Mouse (Mus musculus) heart, adult 10 weeks (tissue): ENCODE data around the gene Scgn. TPM values are rescaled to one million over a fixed set of nuclear protein-coding genes. Genes with fewer than 3 reads are reported as not detected.

Experiments used
- polyA plus RNA-seq: library from polyadenylated mRNA; stranded (reverse); fragments of 350-450 nt; fragmentation: Illumina TruSeq; extraction: RNeasy Lipid Tissue Mini Kit (QIAGEN cat#74804); gene quantifications from one replicate; pipeline ENCODE4 v1.2.3, GENCODE M21; 2014; ENCODE audit warnings: low read depth, low replicate concordance

The Scgn gene
- not detected for polyA plus RNA-seq

DNA sequence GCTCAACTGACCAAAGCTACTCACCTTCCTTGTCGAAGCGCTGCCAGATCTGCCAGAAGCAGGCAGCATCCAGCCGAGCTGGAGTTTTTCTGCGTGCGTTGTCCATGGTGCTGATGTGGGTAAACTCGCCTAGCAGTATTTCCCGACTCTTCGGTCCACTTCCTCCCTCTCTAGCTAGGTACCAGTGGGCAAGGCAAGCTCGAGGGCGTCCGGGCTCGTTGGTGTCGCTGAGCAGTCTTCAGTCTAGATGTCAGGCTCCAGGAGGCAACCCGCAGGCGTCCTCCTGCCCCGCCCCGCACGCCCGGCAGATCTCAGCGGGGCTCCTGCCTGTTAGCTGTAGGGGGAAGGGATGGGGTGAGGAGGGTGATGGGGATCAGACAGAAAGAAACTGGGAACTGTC is at the start of gene Scgn:
Scgn (minus strand) TSS at position 287 of the 400 bp plus-strand sequence.

DNA sequence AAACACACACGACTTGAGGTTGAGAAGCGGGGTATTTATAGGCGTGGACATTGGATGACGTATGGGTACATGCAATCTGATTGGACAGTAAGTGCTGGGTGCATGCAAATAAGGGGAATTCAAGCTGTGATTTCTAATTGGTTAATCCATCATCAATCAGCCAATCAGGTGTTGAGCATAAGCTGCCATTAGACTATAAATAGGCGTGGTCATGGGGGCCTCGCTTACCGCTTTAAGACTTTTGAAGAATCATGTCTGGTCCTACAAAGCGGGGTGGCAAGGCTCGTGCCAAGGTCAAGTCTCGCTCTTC is 56.8 kb downstream of the Scgn start, which contains the start of gene Hist1h2aa:
Hist1h2aa (plus strand) TSS at position 252 of the 310 bp plus-strand sequence.

DNA sequence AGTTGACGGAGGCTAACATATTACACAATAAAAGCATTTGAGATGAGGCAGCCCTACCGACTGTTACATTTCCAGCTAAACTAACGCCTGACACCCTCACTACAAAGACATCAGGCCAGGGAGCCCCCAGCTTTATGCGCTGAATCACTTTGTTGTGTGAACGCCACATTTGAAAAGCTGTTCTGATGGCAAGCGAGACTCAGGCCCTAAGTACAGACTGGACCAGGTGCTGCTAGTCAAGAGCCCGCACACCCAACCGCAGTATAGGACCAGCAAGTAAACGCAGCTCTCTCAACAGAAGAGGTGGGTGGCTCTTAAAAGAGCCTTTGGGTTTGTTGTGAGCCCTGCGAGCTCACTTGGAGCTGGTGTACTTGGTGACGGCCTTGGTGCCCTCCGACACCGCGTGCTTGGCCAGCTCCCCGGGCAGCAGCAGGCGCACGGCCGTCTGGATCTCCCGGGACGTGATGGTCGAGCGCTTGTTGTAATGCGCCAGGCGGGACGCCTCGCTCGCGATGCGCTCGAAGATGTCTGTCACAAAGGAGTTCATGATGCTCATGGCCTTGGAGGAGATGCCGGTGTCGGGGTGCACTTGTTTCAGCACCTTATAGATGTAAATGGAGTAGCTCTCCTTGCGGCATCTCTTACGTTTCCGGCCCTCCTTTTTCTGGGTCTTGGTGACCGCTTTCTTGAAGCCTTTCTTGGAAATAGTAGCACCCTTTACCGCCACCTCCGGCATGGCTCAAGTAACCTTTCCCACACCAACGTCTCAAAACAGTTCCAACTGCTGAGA is 57.4 kb downstream of the Scgn start, which contains the start of gene Hist1h2ba:
Hist1h2ba (minus strand) TSS at position 736 of the 790 bp plus-strand sequence.

DNA sequence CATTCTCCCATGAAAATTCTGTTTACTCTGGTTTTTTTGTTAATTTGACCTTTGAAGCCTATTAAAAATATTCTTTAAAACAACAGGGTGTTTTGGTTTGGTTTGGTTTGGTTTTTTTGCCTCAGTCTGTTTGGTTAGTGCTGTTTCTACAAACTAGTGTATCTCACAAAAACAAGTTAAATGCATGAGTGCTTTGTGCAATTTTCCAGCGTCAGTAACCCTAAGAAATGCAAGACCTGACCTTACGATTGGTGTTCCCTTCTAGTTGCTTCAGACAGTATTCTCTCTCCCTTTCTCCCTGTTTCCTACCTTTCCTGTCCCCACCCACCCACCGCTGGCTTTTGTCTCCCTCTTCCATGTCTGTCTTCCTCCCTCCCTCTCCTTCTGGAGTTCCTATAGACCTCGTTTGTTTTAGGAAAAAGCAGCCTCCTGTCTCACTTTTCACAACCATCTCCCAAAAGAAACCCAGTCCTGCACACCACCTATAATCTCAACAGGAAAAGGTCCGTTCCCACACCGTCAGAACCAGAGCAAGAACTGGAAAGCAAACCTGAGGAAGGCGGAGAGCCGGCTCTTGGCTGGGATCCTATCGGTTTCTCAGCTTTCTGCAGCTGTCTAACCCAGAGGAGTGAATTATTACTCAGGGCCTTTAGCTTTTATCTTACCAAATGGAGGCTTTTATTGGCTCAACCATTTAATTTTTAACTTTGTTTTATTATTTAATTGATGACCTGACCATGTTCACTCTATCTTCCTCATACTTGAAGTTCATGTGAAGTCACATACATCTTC is 76.4 kb downstream of the Scgn start, which contains the start of gene Slc17a4:
Slc17a4 (minus strand) TSS at position 634 of the 792 bp plus-strand sequence.

Other genes with a start within 250 kb of the Scgn start
- not detected for gene Hist1h3c, start 245.6 kb downstream of the Scgn start, polyA plus RNA-seq
- gene Hist1h2bb, start 244.5 kb downstream of the Scgn start, polyA plus RNA-seq: not detected
- not detected for gene Hist1h2ab, start 240.1 kb downstream of the Scgn start, polyA plus RNA-seq
- not detected for gene Hist1h3b, start 238.9 kb downstream of the Scgn start, polyA plus RNA-seq
- not detected for gene Hist1h4b, start 234.2 kb downstream of the Scgn start, polyA plus RNA-seq
- not detected for gene Hist1h4a, start 230.0 kb downstream of the Scgn start, polyA plus RNA-seq
- not detected for gene Hist1h3a, start 228.8 kb downstream of the Scgn start, polyA plus RNA-seq
- gene Hist1h1a, start 227.5 kb downstream of the Scgn start, polyA plus RNA-seq: not detected
- 0.31 TPM for gene Trim38, start 221.3 kb downstream of the Scgn start, polyA plus RNA-seq
- not detected for gene Slc17a2, start 184.2 kb downstream of the Scgn start, polyA plus RNA-seq
- gene Slc17a3, start 151.8 kb downstream of the Scgn start, polyA plus RNA-seq: 0.34 TPM
- gene Slc17a1, start 123.5 kb downstream of the Scgn start, polyA plus RNA-seq: not detected
- gene Slc17a4, start 76.2 kb downstream of the Scgn start, polyA plus RNA-seq: not detected
- gene Hist1h2ba, start 57.1 kb downstream of the Scgn start, polyA plus RNA-seq: not detected
- gene Hist1h2aa, start 56.8 kb downstream of the Scgn start, polyA plus RNA-seq: not detected